Mouse (Mus musculus) thymus, adult 2 months (tissue): ENCODE data around the gene Wfdc18.

Experiments used
- CTCF ChIP-seq: fragments of 200-500 bp; IDR thresholded peaks from 2 replicates; pipeline ENCODE4 v1.5.1; 2012; ENCODE audit warnings: mild to moderate bottlenecking, control low read depth, low read length, moderate library complexity, borderline replicate concordance; ENCODE audit not compliant: control insufficient read depth, poor library complexity, insufficient read depth; ENCODE audit errors: extremely low read depth
- POLR2A ChIP-seq: fragments of 200-500 bp; IDR thresholded peaks from 2 replicates; pipeline ENCODE4 v1.6.1; 2012; ENCODE audit warnings: mild to moderate bottlenecking, low read length, control low read depth, moderate library complexity; ENCODE audit not compliant: control insufficient read depth, poor library complexity, insufficient read depth; ENCODE audit errors: extremely low read depth

GRCm38 (mm10) chr11:83663532-83663931 is 45.3 kb upstream of the Wfdc18 start:
- TF ChIP-seq POLR2A (no peak), CTCF (no peak)
